Mouse (Mus musculus): ENCODE results near the gene 1700016H13Rik. TPM values are rescaled to one million over a fixed set of nuclear protein-coding genes. Genes with fewer than 3 reads are reported as not detected.

Gene 1700016H13Rik
- total and polyA plus RNA-seq, 3 experiments, result not detected

DNA sequence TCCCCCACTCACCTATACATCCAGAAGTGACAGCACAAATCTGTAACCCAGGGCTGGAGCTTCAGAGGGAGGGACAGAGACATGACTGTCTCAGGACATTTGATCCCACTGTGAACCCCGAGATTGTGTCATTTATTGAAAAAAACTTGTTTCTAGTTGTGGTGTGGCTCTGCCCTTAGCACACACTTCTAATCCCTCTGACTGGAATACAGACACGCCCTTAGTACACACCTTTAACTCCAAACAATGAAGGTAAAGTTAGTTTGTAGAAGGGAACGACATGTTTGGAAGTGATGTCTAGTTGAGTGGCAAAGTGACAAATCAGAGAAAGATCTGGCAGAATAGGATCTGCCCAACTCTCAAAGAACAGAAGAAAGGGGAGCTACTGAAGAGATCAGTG, 16.0 kb upstream of the 1700016H13Rik start:
- DNase-seq, result no peak

DNA sequence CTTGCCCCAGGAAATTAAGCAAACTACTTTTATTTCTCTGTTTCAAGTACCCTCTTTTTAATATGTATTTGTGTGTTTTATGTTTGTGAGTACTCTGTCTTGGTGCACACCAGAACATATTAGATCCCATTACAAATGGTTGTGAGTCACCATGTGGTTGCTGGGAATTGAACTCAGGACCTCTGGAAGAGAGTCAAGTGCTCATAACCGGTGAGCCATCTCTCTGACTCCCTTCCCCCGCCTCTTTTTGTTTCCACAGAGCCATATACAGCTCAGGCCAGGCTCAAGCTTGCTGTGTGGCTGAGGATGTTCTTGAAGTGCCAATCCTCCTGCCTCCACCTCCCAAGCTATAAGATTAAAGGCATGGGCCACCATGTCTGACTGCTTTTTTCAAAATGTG, 10.1 kb upstream of the 1700016H13Rik start:
- DNase-seq, result no peak

DNA sequence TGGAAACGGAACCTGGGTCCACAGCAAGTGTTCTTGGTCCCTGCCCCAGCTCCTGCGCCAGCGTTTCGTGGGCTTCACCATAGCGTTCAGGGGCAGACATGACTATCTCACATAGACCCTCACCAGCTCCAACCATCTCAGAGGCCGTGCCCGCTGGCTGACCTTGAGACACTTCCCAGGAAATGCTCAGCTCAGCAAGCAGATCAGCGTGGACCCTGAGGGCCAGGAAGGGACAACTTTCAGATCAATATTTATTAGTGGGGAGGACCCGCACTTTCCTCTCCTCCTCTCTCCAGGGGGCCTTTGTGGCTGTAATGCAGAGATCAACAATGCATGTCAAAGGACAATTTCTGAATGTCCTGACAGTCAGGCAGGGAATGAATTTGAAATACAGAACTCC, 9.1 kb upstream of the 1700016H13Rik start:
- DNase-seq, result no peak

DNA sequence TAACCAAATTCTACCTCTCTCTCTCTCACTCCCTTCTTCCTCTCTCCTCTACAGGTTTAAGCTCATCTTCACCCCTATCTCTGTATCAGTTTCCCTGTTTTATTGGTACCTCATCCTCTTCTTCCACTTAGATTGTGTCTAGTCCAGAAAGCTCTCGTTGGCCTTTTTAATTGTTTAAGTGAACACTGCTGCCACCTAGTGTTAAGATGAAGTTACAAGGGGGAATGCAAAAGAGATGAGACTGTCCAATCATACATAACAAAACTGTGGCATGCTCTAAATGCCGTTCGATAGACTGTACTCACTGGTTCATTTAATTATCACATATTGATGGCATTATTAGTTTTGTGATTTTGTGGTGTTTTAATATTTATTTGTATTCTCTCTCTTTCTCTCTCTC, 3.8 kb upstream of the 1700016H13Rik start:
- DNase-seq, result no peak

DNA sequence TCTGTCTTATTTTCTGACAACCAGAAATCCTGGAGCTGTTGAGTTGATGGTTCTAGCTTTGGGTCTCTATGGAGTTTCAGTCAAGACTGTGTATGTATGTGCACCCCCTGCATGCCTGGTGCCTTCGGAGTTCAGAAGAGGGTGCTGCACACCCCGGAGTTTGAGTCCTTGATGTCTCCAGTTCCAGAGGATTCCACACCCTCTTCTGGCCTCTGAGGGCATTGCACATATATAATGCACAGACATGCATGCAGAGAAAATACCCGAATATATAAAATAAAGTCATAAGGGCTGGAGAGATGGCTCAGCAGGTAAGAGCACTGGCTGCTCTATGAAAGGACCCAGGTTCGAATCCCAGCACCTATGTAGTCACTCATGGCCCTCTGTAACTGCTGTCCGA, 3.1 kb upstream of the 1700016H13Rik start:
- DNase-seq, result no peak

DNA sequence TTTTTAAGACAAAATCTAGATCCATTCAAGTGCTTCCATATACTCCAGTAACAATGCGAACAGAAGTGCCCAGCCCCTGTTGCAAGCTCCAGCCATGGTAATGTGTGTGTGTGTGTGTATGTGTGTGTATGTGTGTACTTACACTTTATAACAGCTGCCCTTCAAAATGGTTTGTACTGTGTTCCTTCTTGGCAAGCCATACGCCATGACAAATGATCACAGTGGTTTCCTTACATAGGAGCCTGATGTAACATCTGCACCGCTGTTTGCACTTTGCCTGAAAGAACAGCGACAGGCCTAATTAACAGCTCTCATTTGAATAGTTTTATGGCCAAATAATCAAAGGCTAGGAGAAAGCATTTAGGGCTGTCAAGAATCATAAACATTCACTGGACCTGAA, 1.0 kb downstream of the 1700016H13Rik start:
- DNase-seq, result no peak

DNA sequence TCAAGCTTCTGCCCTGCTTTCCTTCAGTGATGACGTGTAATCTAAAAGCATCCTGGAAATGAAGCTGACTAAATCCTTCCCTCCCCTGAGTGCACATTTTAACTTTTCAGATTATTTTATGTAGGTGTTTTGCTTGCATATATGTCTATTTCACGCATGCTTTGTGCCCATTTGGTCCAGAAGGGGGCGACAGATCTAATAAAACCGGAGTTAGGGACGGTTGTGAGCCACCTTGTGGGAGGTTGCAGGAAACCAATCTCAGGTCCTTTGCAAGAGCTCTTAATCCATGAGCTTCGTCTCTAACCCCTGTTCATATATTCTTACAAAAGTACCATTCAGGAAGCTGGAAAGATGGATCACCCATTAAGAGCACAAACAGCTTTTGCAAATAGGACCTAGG, 1.6 kb downstream of the 1700016H13Rik start:
- DNase-seq, result peak; percentile 35

DNA sequence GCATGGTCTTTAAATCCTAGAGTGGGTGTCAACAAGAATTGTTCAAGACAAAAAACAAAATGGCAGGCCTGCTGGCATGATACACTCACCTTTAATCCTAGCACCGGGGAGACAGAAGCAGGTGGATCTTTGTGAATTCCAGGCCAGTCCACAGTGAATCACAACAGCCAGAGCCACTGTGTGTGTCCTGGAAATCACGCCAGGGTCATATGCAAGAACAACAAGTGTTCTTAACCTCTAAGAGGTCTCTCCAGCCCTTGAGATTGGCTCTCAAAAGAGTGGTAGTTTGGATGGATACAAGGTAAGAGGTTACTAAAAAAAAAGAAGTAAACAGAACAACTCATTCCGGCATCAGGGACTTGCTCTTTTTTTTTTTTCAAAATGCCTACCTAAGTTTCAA, 8.5 kb downstream of the 1700016H13Rik start:
- DNase-seq, result no peak

DNA sequence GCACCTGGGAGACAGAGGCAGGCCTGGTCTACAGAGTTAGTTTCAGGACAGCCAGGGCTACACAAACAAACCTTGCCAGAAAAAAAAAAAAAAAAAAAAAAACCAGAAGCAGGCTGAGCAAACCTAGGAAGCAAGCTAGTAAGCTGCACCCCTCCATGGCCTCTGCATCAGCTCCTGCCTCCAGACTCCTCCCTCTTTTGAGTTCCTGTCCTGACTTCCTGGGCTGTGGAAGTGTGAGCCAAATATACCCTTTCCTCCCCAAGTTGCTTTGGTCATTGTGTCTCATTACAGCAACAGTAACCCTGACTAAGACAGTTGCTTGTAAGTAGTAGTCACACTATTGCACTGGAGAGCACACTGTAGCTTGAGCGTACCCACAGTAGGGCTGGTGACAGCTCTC, 11.6 kb downstream of the 1700016H13Rik start:
- DNase-seq, result no peak

DNA sequence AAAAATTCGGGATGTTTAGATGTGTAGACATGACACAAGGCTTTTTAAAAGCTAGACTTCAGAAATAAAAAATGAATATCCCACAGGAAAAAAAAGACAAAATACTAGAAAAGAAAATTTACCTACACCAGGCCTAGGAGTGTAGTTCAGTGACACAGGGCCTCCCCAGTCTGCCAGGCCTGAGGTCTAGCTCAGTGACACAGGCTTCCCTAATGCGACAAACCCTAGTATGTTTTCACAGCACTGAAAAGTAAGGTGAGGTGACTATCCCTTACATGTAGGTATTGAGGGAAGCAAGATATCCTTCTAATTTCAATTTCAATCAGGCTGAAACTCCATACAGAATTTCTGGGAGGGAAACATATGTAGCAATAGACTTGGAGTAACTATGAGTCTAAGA, 18.6 kb downstream of the 1700016H13Rik start:
- no peak for DNase-seq

DNA sequence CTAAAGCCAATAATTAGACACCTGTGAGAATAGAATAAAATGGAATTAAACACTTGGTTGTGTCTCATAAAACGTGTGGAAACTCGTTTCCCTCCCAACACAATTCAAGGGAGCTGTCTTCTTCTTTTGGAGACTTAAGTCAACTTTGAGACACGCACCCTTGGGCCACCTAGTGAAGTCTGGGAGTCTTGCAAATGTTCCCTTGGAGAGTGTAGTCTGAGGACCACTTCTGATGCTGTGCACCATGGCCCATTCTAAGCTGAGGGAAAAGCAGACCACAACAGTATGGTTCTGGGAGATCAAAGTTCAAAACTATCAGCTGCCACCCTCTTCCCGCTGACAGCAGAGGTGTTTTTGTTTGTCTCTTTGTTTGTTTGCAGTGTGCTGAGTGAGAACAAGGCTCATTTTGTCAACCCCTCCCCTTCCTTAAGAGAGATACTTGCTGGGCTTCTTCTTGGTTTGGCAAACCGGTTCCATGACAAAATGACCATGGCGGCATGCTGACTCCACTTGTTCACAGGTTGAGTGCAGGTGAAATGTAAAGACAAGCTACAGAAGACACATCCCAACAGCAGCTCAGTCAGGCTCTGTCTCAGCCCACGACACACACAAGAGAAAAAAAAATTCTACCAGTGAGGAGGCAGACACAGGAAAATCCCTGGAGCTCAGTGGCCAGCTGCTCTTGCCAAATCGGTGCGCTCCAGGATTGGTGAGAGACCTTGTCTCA, 25.8 kb downstream of the 1700016H13Rik start:
- no peak for DNase-seq

DNA sequence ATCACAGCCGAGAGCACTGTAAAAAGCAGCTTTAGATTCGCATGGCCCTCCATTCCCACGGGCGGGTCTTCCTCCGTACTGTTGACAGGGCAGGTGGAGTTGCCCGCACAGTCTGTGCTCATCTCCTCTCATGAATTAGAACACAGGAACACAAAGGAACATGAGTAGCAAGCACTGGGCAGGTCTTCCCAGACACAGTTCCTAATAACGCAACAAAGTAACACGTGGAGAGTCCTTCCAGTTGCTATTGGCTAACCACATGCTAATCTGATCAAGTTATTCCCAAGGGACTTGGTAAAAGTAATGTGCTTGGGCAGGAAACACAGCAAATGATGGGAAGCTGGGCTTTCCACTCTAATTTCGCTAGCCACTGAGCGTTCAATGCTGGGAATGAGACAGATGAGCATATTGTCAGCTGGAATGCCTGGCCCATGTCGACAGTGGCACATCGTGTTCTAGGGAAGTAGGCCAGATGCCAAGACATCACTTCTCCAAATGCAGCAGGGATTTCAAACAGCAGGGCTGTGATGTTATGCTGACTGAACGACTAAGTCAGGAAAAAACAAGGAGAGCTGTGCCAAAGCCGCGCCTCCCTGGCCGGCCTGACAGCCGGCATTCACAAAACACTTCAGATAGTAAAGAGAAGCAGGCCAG, 26.6 kb downstream of the 1700016H13Rik start, which contains the start of gene Slc10a6:
Gene Slc10a6, minus strand, starts transcription at position 293 of the 654 bp plus-strand sequence.
- peak; percentile 64 for DNase-seq

DNA sequence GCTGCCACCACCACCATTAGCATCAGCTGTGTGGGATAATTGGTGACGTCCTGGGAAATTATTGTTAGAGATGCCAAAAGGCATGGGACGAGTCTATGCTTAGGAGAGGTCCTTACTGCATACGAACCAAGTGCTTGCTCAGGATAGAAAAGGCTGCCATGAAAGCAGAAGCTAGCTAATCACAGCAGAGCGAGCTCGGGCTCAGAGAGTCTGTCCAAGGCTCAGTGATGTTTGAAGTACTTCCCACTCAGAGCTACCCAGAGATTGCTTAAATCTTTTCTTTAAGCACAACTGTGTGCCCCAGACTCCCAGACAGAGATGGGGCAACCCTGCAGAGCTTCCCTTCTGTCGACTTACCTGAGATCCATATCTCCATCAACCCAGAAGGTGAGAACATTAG, 27.3 kb downstream of the 1700016H13Rik start:
- DNase-seq, result no peak

DNA sequence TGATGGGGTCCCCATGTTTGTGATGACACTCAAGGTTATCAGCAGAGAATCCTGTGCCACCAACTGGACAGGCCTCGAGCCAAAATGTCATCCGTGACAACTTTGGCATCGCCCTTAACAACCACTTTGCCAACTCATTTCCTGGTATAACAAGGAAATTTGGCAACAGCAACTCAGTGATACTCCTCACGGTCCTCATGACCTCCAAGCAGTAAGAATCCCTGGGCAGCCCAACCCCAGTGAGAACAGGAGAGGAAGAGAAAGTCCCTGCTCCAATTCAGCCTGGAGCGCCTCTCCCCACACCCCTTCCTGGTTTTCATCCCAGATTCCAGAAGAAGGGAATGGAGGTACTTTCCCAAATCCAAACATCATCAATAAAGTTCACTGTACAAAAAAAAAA, 31.0 kb downstream of the 1700016H13Rik start:
- DNase-seq, result no peak

DNA sequence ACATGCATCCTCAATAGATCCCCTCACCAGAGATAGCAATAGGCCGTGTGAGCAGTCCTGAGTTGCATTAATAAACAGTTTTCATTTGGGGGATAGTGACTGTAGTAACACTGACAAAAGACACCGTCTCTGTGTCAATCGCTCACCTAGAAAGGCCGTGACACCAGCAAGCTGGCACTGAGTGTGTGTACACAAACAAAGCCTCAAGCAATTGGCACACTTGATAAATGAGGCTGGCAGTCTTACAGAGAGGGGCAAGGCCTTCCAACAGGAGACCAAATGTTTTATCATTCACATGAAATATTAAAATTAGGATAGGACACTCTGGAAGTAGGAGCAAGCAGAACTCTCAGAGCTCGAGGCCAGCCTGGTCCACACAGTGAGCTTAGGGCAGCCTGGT, 33.5 kb downstream of the 1700016H13Rik start:
- DNase-seq, result no peak

DNA sequence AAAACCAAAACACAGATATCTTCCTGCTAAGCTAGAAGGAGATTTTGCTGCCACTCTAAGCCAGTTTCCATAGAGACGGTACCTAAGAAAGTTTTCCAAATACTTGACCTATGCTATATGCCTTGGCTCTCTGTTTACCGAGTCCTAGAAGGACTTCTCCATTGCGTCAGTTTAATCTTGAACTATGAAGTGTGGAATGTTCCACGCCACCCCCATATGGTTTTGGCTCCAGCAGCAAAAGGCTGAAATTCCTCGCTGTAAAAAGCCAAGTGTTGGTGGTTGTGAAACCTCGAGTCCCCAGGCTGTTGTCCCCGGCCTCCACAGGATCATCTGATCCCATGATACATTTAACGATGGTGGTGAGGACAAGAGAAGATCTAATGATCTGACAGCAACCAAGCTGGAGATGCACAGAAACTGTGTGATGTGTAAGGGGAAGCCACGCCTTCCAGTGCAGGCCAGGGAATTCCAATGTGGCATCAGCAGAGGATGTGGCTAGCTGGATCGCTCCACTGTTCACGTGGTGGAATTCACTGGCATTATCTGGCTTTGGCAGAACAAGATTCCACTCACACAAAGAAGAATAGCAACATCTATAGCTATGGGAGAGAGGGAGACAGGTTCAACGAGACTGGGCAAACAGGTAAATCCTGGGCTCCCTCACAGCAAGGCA, 35.4 kb downstream of the 1700016H13Rik start:
- DNase-seq, result no peak

DNA sequence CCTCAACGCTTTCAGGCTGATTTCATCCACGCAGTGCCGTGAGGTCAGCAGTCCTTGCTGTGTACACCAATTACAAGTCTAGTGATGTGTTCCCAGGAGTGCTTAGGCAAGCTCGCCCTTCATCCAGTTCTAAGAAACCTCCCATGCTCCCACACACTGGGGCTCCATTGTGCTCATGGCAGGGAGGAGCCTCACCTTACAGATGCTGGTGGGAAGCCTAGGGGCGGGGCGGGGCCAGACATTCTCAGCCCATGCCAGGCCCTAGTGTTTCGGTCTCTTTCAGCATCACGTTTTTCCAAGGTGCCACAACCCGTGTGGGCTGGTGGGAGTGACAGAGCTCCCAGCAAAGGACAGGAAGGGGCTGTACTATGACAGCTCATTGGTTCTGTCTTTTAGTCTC, 38.6 kb downstream of the 1700016H13Rik start:
- DNase-seq, result no peak

DNA sequence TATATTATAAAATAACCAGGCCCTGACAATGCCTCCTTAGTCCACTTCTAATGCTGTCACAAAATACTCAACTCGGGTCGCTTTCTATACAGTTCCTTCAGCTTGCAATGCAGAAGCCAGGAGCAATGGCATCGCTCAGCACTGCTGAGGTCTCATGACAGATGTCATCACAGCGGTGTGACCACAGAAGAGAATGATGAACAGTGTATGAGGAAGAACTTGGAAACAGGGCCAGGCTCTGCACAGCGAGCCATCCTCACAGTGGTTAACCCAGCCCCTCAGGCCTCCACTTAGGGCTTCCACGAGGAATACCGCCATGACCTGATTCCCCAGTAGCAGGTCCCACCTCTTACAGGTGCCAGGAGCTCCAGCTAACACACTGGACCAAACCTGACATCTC, 41.5 kb downstream of the 1700016H13Rik start:
- DNase-seq, result no peak

DNA sequence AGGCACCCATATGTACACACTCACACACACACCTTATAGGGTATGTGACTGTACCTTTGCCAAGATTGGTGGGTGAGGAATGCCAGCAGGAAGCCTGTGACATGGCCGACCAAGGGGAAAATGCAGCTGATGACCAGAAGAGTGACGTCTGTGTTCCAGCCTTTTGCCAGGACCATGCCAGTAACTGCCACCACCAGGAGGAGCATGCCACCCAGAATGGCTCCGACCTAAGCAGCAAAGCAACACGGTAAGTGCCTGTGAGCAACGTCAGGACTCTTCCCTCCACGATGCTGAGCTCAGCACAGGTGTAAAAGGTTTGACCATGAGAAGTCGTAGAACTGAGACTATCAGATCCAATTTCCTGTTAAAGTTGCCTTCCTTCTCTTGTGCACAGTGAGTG, 43.5 kb downstream of the 1700016H13Rik start:
- no peak for DNase-seq

DNA sequence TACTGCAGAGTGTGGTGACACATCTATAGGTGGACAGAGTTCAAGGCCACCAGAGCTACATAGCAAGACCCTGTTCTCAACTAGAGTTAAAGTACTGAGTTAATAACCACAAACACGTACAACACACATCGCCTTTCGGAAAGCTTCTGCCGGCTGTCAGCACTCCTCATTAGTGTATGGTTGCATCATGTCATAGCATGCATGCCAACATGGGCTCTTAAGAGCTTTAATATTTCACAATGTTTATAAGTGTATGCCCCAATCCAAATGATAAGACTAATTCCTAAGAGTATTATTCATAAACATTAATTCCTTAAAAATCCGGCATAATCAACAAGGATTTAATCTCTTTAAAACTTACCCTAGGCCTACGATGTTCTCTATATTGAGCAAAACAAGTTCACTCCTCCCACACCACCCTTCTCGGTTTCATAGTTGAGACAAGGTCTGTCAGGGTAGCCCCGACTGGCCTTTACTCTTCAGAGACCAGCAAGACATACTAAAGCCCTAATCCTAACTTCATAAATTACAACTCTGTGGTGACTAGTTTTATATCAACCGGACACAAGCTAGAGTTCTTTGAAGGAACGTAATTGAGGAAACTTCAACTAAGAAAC, 44.8 kb downstream of the 1700016H13Rik start:
- no peak for DNase-seq

DNA sequence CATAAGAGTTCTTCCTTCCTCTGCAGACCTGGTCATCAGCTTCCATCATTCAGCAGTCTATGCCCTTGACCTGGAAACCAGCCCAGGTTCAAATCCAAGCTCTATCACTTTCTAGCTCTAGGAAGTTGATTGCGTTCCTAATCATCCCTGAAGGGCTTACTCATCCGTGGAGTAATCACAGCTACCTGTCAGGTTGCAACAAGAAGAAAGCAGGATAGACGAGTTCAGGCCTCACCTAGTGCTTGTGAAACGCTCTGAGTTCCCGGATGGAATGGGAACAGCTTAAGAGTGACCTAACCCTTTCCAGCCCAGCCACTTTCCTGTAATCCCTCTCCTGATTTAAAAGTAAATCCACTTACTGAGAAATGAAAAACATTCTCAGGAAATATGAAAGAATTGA, 45.7 kb downstream of the 1700016H13Rik start:
- no peak for DNase-seq

DNA sequence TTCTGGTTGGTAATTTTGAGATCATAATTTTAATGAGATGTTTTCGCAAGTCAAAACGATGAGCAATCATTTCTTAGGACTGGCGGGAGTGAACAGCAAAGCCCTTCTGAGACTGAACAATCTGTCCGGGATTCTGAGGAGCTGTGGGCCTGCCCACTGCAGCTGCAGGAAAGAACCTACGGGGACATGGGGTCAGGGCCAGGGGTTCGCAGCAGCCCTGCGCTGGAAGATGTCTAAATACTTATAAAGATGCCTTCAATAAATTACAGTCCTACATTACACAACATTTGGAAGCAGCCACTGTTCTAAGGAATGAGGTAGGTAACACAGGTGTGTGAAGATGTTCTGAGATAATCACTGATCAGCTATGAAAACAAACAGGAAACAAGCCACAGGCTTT, 50.1 kb downstream of the 1700016H13Rik start:
- no peak for DNase-seq

Data from adrenal gland, adult 2 months (tissue).